Mouse (Mus musculus) small intestine, adult 2 months (tissue): Measurements from ENCODE around the gene Pfkl.

ENCODE experiments used
- CTCF ChIP-seq: fragments of 200-500 bp; IDR thresholded peaks from 2 replicates; pipeline ENCODE4 v1.5.1; 2012; ENCODE audit warnings: low read depth, mild to moderate bottlenecking, control low read depth, inconsistent platforms, low read length, moderate library complexity, mixed read lengths; ENCODE audit not compliant: insufficient replicate concordance, insufficient read length; ENCODE audit errors: extremely low read depth
- POLR2A ChIP-seq: fragments of 200-500 bp; IDR thresholded peaks from 2 replicates; pipeline ENCODE4 v1.6.1; 2012; ENCODE audit warnings: low read depth, mild to moderate bottlenecking, control low read depth, inconsistent platforms, low read length, moderate library complexity

- TF ChIP-seq CTCF (no peak), POLR2A (no peak)
These were observed 14.2 kb downstream of the Pfkl start for GRCm38 (mm10) chr10:77995639-77996038.
